Mouse (Mus musculus): Measurements from ENCODE around the gene Plekhg5.

The Plekhg5 gene

GRCm38 (mm10) chr4:152072121-152072601, at the start of gene Plekhg5:
Gene Plekhg5, plus strand, starts transcription at chr4:152072498.
- DNase-seq (ENCODE audit: low read depth, low spot score) = peak; percentile 69

GRCm38 (mm10) chr4:152022506-152022905, 49.8 kb upstream of the Plekhg5 start:
- DNase-seq (ENCODE audit: low read depth, low spot score) = no peak

GRCm38 (mm10) chr4:152024525-152024924, 47.8 kb upstream of the Plekhg5 start:
- no peak for DNase-seq (ENCODE audit: low read depth, low spot score)

GRCm38 (mm10) chr4:152026751-152027508, 45.4 kb upstream of the Plekhg5 start:
- peak; percentile 77 for DNase-seq (ENCODE audit: low read depth, low spot score)

GRCm38 (mm10) chr4:152027524-152027923, 44.8 kb upstream of the Plekhg5 start, which contains the start of gene Zbtb48:
Gene Zbtb48, minus strand, starts transcription at chr4:152027671.
- peak; percentile 97 for DNase-seq (ENCODE audit: low read depth, low spot score)

GRCm38 (mm10) chr4:152028456-152028855, 43.8 kb upstream of the Plekhg5 start:
- no peak for DNase-seq (ENCODE audit: low read depth, low spot score)

- no peak for DNase-seq (ENCODE audit: low read depth, low spot score)
These were observed 43.2 kb upstream of the Plekhg5 start for GRCm38 (mm10) chr4:152029087-152029486.

GRCm38 (mm10) chr4:152029997-152030396, 42.3 kb upstream of the Plekhg5 start:
- DNase-seq (ENCODE audit: low read depth, low spot score) = no peak

- no peak for DNase-seq (ENCODE audit: low read depth, low spot score)
These were observed 39.4 kb upstream of the Plekhg5 start for GRCm38 (mm10) chr4:152032922-152033321.

- DNase-seq (ENCODE audit: low read depth, low spot score) = peak; percentile 83
These were observed 35.8 kb upstream of the Plekhg5 start for GRCm38 (mm10) chr4:152036464-152036863.

GRCm38 (mm10) chr4:152038225-152038984, 33.9 kb upstream of the Plekhg5 start, which contains the start of gene Tas1r1:
Gene Tas1r1, minus strand, starts transcription at chr4:152038568.
- DNase-seq (ENCODE audit: low read depth, low spot score) = no peak

GRCm38 (mm10) chr4:152038985-152039830, 33.1 kb upstream of the Plekhg5 start, which contains the start of gene Nol9:
Gene Nol9, plus strand, starts transcription at chr4:152039321.
- peak; percentile 90 for DNase-seq (ENCODE audit: low read depth, low spot score)

- DNase-seq (ENCODE audit: low read depth, low spot score) = no peak
These were observed 32.4 kb upstream of the Plekhg5 start for GRCm38 (mm10) chr4:152039831-152040310.

GRCm38 (mm10) chr4:152041924-152042641, 30.2 kb upstream of the Plekhg5 start:
- DNase-seq (ENCODE audit: low read depth, low spot score) = no peak

GRCm38 (mm10) chr4:152043171-152043570, 29.1 kb upstream of the Plekhg5 start:
- DNase-seq (ENCODE audit: low read depth, low spot score) = peak; percentile 45

GRCm38 (mm10) chr4:152044609-152045008, 27.7 kb upstream of the Plekhg5 start:
- no peak for DNase-seq (ENCODE audit: low read depth, low spot score)

- DNase-seq (ENCODE audit: low read depth, low spot score) = no peak
These were observed 9.7 kb upstream of the Plekhg5 start for GRCm38 (mm10) chr4:152062390-152063110.

- no peak for DNase-seq (ENCODE audit: low read depth, low spot score)
These were observed 5.0 kb upstream of the Plekhg5 start for GRCm38 (mm10) chr4:152067280-152067679.

- no peak for DNase-seq (ENCODE audit: low read depth, low spot score)
These were observed 4.1 kb upstream of the Plekhg5 start for GRCm38 (mm10) chr4:152068166-152068724.

- no peak for DNase-seq (ENCODE audit: low read depth, low spot score)
These were observed 3.1 kb upstream of the Plekhg5 start for GRCm38 (mm10) chr4:152069245-152069644.

Measured in R1 (cell line).